Mouse (Mus musculus) kidney, adult 2 months (tissue): ENCODE measurements around the gene Epor.

Source experiments
- CTCF ChIP-seq: fragments of 200-500 bp; conservative IDR thresholded peaks from 2 replicates; pipeline ENCODE4 v1.5.1; 2011; ENCODE audit warnings: low read depth, mild to moderate bottlenecking, control low read depth, low read length, moderate library complexity, mixed read lengths; ENCODE audit not compliant: insufficient read depth, insufficient read length
- POLR2A ChIP-seq: fragments of 200-500 bp; IDR thresholded peaks from one replicate; pipeline ENCODE4 v1.6.1; 2011; ENCODE audit warnings: low read depth, low read length, control low read depth

GRCm38 (mm10) chr9:21977331-21977730, 14.0 kb upstream of the Epor start:
- TF ChIP-seq POLR2A (no peak), CTCF (no peak)
